ENCODE assay signal across 9 mouse cellular contexts in genomic region chr13:34793816-34794215, GRCm38 (mm10). TPM values are rescaled to one million over a fixed set of nuclear protein-coding genes. Genes with fewer than 3 reads are reported as not detected.
A peak's percentile ranks its signal among the peaks of the same experiment; 100 is the strongest.
DNase-seq lines count a peak whose midpoint lies in the region; ATAC-seq and TF ChIP-seq lines count a peak whose summit lies in the region.
"Had no signal": no experiment of that assay in that cellular context is flagged by ENCODE, and none has a peak within 500 bp of the region (broad histone marks: within the 10 kb centered on the region; RNA-seq: fewer than 3 reads in every experiment).

No protein-coding gene starts in this region.

- peak; percentile 95 for DNase-seq in heart, adult 11 months
- DNase-seq in CH12.LX (ENCODE audit: extremely low read depth), result peak; percentile 62
- peak; percentile 41 for DNase-seq in gastrocnemius, postnatal 25 days
- DNase-seq in left cerebral cortex, postnatal 14 days (ENCODE audit: low spot score in 2 of 2), result peak; percentile 43 to 63
- peak; percentile 39 for DNase-seq in ovary, postnatal 14 days (ENCODE audit: low spot score)
- DNase-seq in urinary bladder, adult 18-20 months (ENCODE audit: low spot score in 2 of 2), result peak; percentile 18 to 43

- no peak overlapping the region for H3K27ac ChIP-seq in heart, embryonic 11.5 days (ENCODE audit: low read depth, low read length)
- H3K27ac ChIP-seq in CH12.LX (ENCODE audit: insufficient read depth, low read depth), result no peak overlapping the region
- H3K27ac ChIP-seq in bone marrow, adult 2 months (ENCODE audit: control insufficient read depth, insufficient read depth, low read depth, low read length, poor library complexity), result no peak overlapping the region
- H3K27ac ChIP-seq: limb, embryonic 15.5 days had no signal

- peak; percentile 72 for TF ChIP-seq RAD21 in CH12.LX (IDR thresholded peaks at IDR 0.05; ENCODE audit: low read depth, low read length)

- in situ Hi-C loops in CH12.LX (cut with MboI; ENCODE audit: low pct_ligation_motif_present, low pct_unique_long_range_greater_than_20kb, low sequenced_read_pairs), result loop anchor here (5.0 kb wide), 1 partner anchor 157 kb away; no protein-coding TSS in a partner anchor

- H3K4me1 ChIP-seq in heart, embryonic 11.5 days (ENCODE audit: control insufficient read depth, insufficient read depth, low read length), result peaks cover 3% of the 10 kb centered on the region
- H3K4me1 ChIP-seq in CH12.LX (ENCODE audit: control insufficient read depth in 1 of 2, insufficient read depth in 2 of 2), result peaks cover 3 to 12% of the 10 kb centered on the region in 2 experiments; a peak in 3 of 4 replicates
- H3K4me1 ChIP-seq in bone marrow, adult 2 months (ENCODE audit: control insufficient read depth, insufficient read depth, low read length), result no peaks in the 10 kb centered on the region; the same call in 1 of the 2 replicates

- no peaks in the 10 kb centered on the region for H3K36me3 ChIP-seq in heart, embryonic 11.5 days (ENCODE audit: control insufficient read depth, insufficient read depth, low read length)
- H3K36me3 ChIP-seq in CH12.LX (replicated peaks in 1 of 2; ENCODE audit: control insufficient read depth in 1 of 2, insufficient read depth in 1 of 2, low read length in 1 of 2), result no peaks in the 10 kb centered on the region
- H3K36me3 ChIP-seq: limb, embryonic 15.5 days had no signal

- no peak for TF ChIP-seq POLR2A in CH12.LX (IDR thresholded peaks at IDR 0.05; ENCODE audit: low read depth, low read length)
- TF ChIP-seq POLR2A in bone marrow, adult 2 months (IDR thresholded peaks at IDR 0.05; ENCODE audit: borderline replicate concordance, control insufficient read depth, low read depth, low read length), result no peak

- intact Hi-C loops in left cerebral cortex, postnatal 14 days (cut with DNase I), result loop anchor here (2.0 kb wide), 1 partner anchor 151 kb away; no protein-coding TSS in a partner anchor

- H3K4me3 ChIP-seq in heart, embryonic 11.5 days (ENCODE audit: low read depth, low read length), result no peak overlapping the region
- no peak overlapping the region for H3K4me3 ChIP-seq in CH12.LX (replicated peaks in 1 of 3; ENCODE audit: low read depth in 2 of 3, low read length in 2 of 3, poor library complexity in 1 of 3)
- no peak overlapping the region for H3K4me3 ChIP-seq in bone marrow, adult 2 months (replicated peaks; ENCODE audit: control insufficient read depth, low read depth, low read length)
- H3K4me3 ChIP-seq: limb, embryonic 15.5 days had no signal

- 35% methylated on average over 2 of the region's 2 CpGs for WGBS in heart, embryonic 11.5 days (ENCODE audit: insufficient replicate concordance)
- WGBS in bone marrow, adult 2 months, result 35% methylated on average over 2 of the region's 2 CpGs

- no peak for TF ChIP-seq EP300 in CH12.LX (IDR thresholded peaks at IDR 0.05; ENCODE audit: low read length)

- H3K79me2 ChIP-seq in CH12.LX (replicated peaks; ENCODE audit: control insufficient read depth, extremely low read depth, insufficient read depth, poor library complexity, severe bottlenecking), result no peaks in the 10 kb centered on the region

- ATAC-seq in heart, embryonic 11.5 days (replicated peaks; ENCODE audit: insufficient number of reproducible peaks, low FRiP score, low TSS enrichment), result no peak

- H3K27me3 ChIP-seq in heart, embryonic 11.5 days (ENCODE audit: control insufficient read depth, insufficient read depth, low read length), result no peaks in the 10 kb centered on the region
- no peaks in the 10 kb centered on the region for H3K27me3 ChIP-seq in CH12.LX (replicated peaks)
- H3K27me3 ChIP-seq: limb, embryonic 15.5 days had no signal

- no peak overlapping the region for H3K4me2 ChIP-seq in heart, embryonic 11.5 days
- H3K4me2 ChIP-seq in CH12.LX (ENCODE audit: insufficient read depth, low read depth, poor library complexity, severe bottlenecking), result no peak overlapping the region
- H3K4me2 ChIP-seq: limb, embryonic 15.5 days had no signal

- H3K9ac ChIP-seq in heart, embryonic 11.5 days (ENCODE audit: low read depth, low read length), result no peak overlapping the region
- H3K9ac ChIP-seq in CH12.LX (ENCODE audit: insufficient read depth, low read depth), result no peak overlapping the region
- H3K9ac ChIP-seq: limb, embryonic 15.5 days had no signal

- no peaks in the 10 kb centered on the region for H3K9me3 ChIP-seq in heart, embryonic 11.5 days (replicated peaks; ENCODE audit: control insufficient read depth, low read length)
- no peaks in the 10 kb centered on the region for H3K9me3 ChIP-seq in CH12.LX (replicated peaks; ENCODE audit: low read length)
- H3K9me3 ChIP-seq: limb, embryonic 15.5 days had no signal

- dilution Hi-C loops in CH12.LX (cut with MboI; ENCODE audit: extremely low pct_ligation_motif_present, extremely low pct_unique_long_range_greater_than_20kb, low sequenced_read_pairs), result no loop called here

- TF ChIP-seq CTCF in CH12.LX (conservative IDR thresholded peaks at IDR 0.05 in 1 of 2, IDR thresholded peaks at IDR 0.05 in 1 of 2; ENCODE audit: low read depth in 2 of 2, low read length in 2 of 2), result peak; percentile 51 to 83
- TF ChIP-seq CTCF in bone marrow, adult 2 months (IDR thresholded peaks at IDR 0.05; ENCODE audit: control insufficient read depth, insufficient read depth, low read length), result peak; percentile 51; the same call in 1 of the 2 replicates

TF ChIP-seq in CH12.LX, 34 proteins besides CTCF, POLR2A, EP300 and RAD21:
- no peak for TF ChIP-seq PAX5 (IDR thresholded peaks at IDR 0.05; ENCODE audit: low read length)
- TF ChIP-seq RCOR1 (conservative IDR thresholded peaks at IDR 0.05; ENCODE audit: low read depth, low read length), result no peak
- TF ChIP-seq ELF1 (IDR thresholded peaks at IDR 0.05; ENCODE audit: low read depth, low read length), result no peak
- no peak for TF ChIP-seq USF2 (conservative IDR thresholded peaks at IDR 0.05; ENCODE audit: low read depth, low read length)
- TF ChIP-seq SIN3A (IDR thresholded peaks at IDR 0.05; ENCODE audit: low read length), result no peak
- TF ChIP-seq NELFE (IDR thresholded peaks at IDR 0.05; ENCODE audit: low read depth, low read length), result 0 out of 2 replicates have a peak, but pooled peaks have one; percentile 18
- TF ChIP-seq E2F4 (IDR thresholded peaks at IDR 0.05; ENCODE audit: insufficient replicate concordance, low read depth, low read length), result no peak
- peak; percentile 100 for TF ChIP-seq ZNF384 (IDR thresholded peaks at IDR 0.05; ENCODE audit: low read depth, low read length)
- TF ChIP-seq NRF1 (IDR thresholded peaks at IDR 0.05; ENCODE audit: low read depth, low read length), result no peak
- no peak for TF ChIP-seq MXI1 (IDR thresholded peaks at IDR 0.05; ENCODE audit: low read depth, low read length)
- TF ChIP-seq SMC3 (IDR thresholded peaks at IDR 0.05; ENCODE audit: low read depth, low read length), result peak; percentile 90
- TF ChIP-seq KAT2A (IDR thresholded peaks at IDR 0.05; ENCODE audit: insufficient replicate concordance, low read length), result no peak
- peak; percentile 42; the same call in 1 of the 2 replicates for TF ChIP-seq ZC3H11A (IDR thresholded peaks at IDR 0.05; ENCODE audit: low read depth, low read length)
- TF ChIP-seq CHD1 (IDR thresholded peaks at IDR 0.05; ENCODE audit: low read depth, low read length), result no peak
- TF ChIP-seq HCFC1 (IDR thresholded peaks at IDR 0.05; ENCODE audit: low read depth, low read length), result no peak
- TF ChIP-seq ZKSCAN1 (IDR thresholded peaks at IDR 0.05; ENCODE audit: borderline replicate concordance, low read depth, low read length), result no peak
- TF ChIP-seq ZMIZ1 (IDR thresholded peaks at IDR 0.05; ENCODE audit: low read depth, low read length), result no peak
- TF ChIP-seq JUND (conservative IDR thresholded peaks at IDR 0.05; ENCODE audit: low read depth, low read length), result no peak
- TF ChIP-seq UBTF (IDR thresholded peaks at IDR 0.05; ENCODE audit: low read depth, low read length), result peak; percentile 56; the same call in 1 of the 2 replicates
- TF ChIP-seq MAZ (IDR thresholded peaks at IDR 0.05; ENCODE audit: low read depth, low read length), result no peak
- TF ChIP-seq MYC (IDR thresholded peaks at IDR 0.05; ENCODE audit: low read depth, low read length), result no peak
- TF ChIP-seq TBP (conservative IDR thresholded peaks at IDR 0.05; ENCODE audit: low read depth, low read length), result no peak
- no peak for TF ChIP-seq IRF4 (IDR thresholded peaks at IDR 0.05; ENCODE audit: low read depth, low read length)
- no peak for TF ChIP-seq MAFK (IDR thresholded peaks at IDR 0.05; ENCODE audit: insufficient replicate concordance, low read length)

RNA-seq across cellular contexts. Expression of gene Fam50b, which starts 59.2 kb away (rescaled TPM):
- not detected in 2 replicates for polyA plus RNA-seq in heart, embryonic 11.5 days (2014; fragmentation: Nextera tagmentation; extraction: Ambion mirVana)
- total RNA-seq in CH12.LX (2012; rRNA removed) (0.08 and 0.13 TPM in 2 replicates), CH12.LX (2014; rRNA removed) (0.24 TPM in 1 of 2 replicates, not detected in the other)
- polyA plus RNA-seq in CH12.LX (2012; ENCODE audit: insufficient read length, low read depth), result not detected in 2 replicates
- not detected in 2 replicates for polyA plus RNA-seq in bone marrow, adult 2 months (2011; ENCODE audit: insufficient read depth, insufficient read length, low replicate concordance, missing spikeins)
- not detected for total RNA-seq in gastrocnemius, postnatal 25 days (2021)
- total RNA-seq in left cerebral cortex, postnatal 14 days (2021), result not detected
- polyA plus RNA-seq: limb, embryonic 15.5 days had no signal

Comparison
In these comparisons a context has a peak if more than half of its experiments do, and no peak if none do; other contexts are left out.
1. DNase-seq: peak in every context shown above with its lines; median percentile 95 in heart, adult 11 months; 62 in CH12.LX; 53 in left cerebral cortex, postnatal 14 days; 41 in gastrocnemius, postnatal 25 days; 39 in ovary, postnatal 14 days; 30 in urinary bladder, adult 18-20 months.